Mouse (Mus musculus) olfactory bulb, adult 2 months (tissue): Measurements from ENCODE around the gene Ppp3r1.

Experiments used
- CTCF ChIP-seq: fragments of 200-500 bp; IDR thresholded peaks from 2 replicates; pipeline ENCODE4 v1.5.1; 2012; ENCODE audit warnings: low read depth, mild to moderate bottlenecking, low read length, moderate library complexity; ENCODE audit not compliant: insufficient read depth
- POLR2A ChIP-seq: fragments of 200-500 bp; IDR thresholded peaks from 2 replicates; pipeline ENCODE4 v1.6.1; 2012; ENCODE audit warnings: mild to moderate bottlenecking, low read depth, low read length, moderate library complexity; ENCODE audit not compliant: insufficient read depth

DNA sequence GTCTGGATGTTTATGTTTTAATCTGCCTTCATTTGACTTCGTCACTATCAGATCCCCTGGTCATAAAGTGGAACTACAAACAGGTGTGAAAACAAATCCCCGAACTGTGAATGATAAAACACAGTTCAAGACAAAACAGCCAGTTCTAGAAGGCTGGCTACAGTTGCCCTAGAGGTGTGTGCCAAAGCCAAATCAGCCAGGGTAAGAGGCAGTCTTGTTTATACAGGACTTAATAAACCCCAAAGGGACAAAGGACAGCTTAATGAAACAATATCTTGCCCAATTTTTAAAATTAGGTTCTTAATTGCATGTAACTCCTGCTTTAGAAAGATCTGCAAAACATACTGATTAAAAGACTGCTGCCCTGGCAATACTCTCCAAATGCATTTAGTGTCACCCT lies 32.6 kb upstream of the Ppp3r1 start:
- TF ChIP-seq POLR2A (no peak), CTCF (no peak)
